Mouse (Mus musculus) lung, adult 2 months (tissue): ENCODE data around the gene Ccdc34.

ENCODE experiments used
- CTCF ChIP-seq: fragments of 200-500 bp; IDR thresholded peaks from 2 replicates; pipeline ENCODE4 v1.5.1; 2011; ENCODE audit warnings: mild to moderate bottlenecking, low read length, control low read depth; ENCODE audit not compliant: insufficient read depth
- POLR2A ChIP-seq: fragments of 200-500 bp; IDR thresholded peaks from 2 replicates; pipeline ENCODE4 v1.6.1; 2011; ENCODE audit warnings: low read depth, mild to moderate bottlenecking, control low read depth, low read length, borderline replicate concordance; ENCODE audit errors: extremely low read depth

DNA sequence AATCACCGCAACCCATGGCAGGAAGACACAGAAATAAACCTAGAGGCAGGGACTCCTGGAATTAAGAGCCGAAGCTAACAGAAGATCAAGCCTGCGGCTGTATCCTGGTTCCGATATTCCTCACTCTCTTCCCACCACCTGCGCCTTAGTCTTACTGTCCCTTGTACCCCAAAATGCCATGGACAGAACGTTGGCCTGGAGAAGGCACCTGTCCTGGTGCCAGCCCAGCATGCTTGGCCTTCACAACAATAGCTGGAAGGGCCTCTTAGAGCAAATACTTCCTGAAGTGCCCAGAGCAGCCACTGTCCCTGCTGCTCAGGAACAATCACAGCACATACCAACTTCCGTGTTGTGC, 162.7 kb downstream of the Ccdc34 start:
- TF ChIP-seq CTCF, result no peak
- TF ChIP-seq POLR2A, result no peak
